Mouse (Mus musculus) limb, embryonic 10.5 days (tissue): Measurements from ENCODE around the gene Zbtb20. TPM values are rescaled to one million over a fixed set of nuclear protein-coding genes. Genes with fewer than 3 reads are reported as not detected.

Source experiments
- DNase-seq: peaks from one replicate; pipeline ENCODE4 v3.0.0-alpha.2; 2017; ENCODE audit warnings: low spot score
- H3K27ac ChIP-seq: fragments of 300-500 bp; sonication (generic); 2 replicates; pipeline ENCODE4 v1.5.1; 2016; ENCODE audit warnings: mild to moderate bottlenecking
- H3K27me3 ChIP-seq: fragments of 300-500 bp; sonication (generic); 2 replicates; pipeline ENCODE4 v1.6.1; 2016; ENCODE audit warnings: low read depth, mild to moderate bottlenecking; ENCODE audit not compliant: poor library complexity, severe bottlenecking
- H3K36me3 ChIP-seq: fragments of 300-500 bp; sonication (generic); 2 replicates; pipeline ENCODE4 v1.6.1; 2016; ENCODE audit warnings: mild to moderate bottlenecking, moderate library complexity
- H3K4me1 ChIP-seq: fragments of 300-500 bp; sonication (generic); 2 replicates; pipeline ENCODE4 v1.6.1; 2016
- H3K4me3 ChIP-seq: fragments of 300-500 bp; sonication (generic); 2 replicates; pipeline ENCODE4 v1.5.1; 2016; ENCODE audit warnings: mild to moderate bottlenecking, moderate library complexity
- H3K9me3 ChIP-seq: fragments of 300-500 bp; sonication (generic); replicated peaks from 2 replicates; pipeline ENCODE4 v1.6.1; 2016; ENCODE audit warnings: mild to moderate bottlenecking
- WGBS: fragments of 180-500 bp; shearing (Covaris S2); methylation state at CpG from one replicate; pipeline ENCODE4 v1.1.7; 2016; 5-methylcytosine and 5-hydroxymethylcytosine counted together
- polyA plus RNA-seq: library from polyadenylated mRNA; unstranded; fragments of >200 nt; fragmentation: Nextera tagmentation; extraction: Ambion mirVana; gene quantifications from 2 replicates; pipeline ENCODE4 v1.2.1, GENCODE M21; 2016

The Zbtb20 gene
- polyA plus RNA-seq, 1 experiment from 2014 or later, result 11.7 TPM

DNA sequence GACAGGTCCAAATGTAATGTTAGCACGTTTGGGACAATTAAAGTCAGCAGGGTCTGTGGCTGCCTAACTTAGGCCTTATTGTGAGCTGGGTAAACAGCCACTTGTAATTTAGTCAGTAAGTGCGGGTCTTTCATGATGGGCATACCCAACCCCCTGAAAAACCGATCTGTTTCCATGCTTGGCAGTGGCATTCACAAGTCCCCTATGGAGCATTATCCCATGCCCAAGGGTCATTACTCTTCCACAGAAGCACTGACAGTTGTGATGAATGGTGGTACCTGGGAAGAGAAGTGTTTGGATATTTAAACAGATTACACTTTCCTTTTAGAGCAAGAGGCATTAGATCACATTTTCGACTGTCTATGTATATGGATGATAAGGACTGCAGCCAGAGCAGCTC, 540.2 kb downstream of the Zbtb20 start:
- H3K36me3 ChIP-seq, result no peaks in the 10 kb centered on the region
- no peaks in the 10 kb centered on the region for H3K9me3 ChIP-seq
- no peak for DNase-seq

DNA sequence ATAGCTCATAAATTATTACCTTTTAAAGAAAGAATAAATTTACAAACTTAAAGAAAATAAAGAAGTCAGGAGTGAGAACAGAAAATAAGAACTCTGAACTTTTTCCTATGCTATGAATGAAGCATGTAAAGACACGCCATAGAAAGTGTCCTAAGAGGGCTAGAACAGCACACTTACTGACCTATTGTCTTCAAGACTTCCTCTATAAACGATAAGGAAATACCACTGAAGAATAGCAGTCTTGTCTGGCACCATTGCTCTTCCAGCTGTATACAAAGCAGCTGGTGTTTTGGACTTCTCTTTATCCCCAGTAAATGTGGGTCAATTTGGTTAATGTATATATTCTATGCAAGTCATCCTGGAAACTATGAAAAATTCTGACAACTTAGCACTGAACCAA, 544.2 kb downstream of the Zbtb20 start:
- H3K27me3 ChIP-seq, result no peaks in the 10 kb centered on the region
- H3K9me3 ChIP-seq, result no peaks in the 10 kb centered on the region
- H3K36me3 ChIP-seq, result no peaks in the 10 kb centered on the region
- no peak overlapping the region for H3K27ac ChIP-seq
- WGBS, result 74% methylated on average over 2 of the region's 2 CpGs
- no peaks in the 10 kb centered on the region for H3K4me1 ChIP-seq
- no peak for DNase-seq
- no peak overlapping the region for H3K4me3 ChIP-seq

More for the DNA sequence above, 540.2 kb downstream of the Zbtb20 start:
- Histone ChIP-seq H3K4me1 (no peaks in the 10 kb centered on the region), H3K27me3 (no peaks in the 10 kb centered on the region), H3K4me3 (no peak overlapping the region), H3K27ac (no peak overlapping the region)
- 67% methylated on average over 4 of the region's 4 CpGs for WGBS

DNA sequence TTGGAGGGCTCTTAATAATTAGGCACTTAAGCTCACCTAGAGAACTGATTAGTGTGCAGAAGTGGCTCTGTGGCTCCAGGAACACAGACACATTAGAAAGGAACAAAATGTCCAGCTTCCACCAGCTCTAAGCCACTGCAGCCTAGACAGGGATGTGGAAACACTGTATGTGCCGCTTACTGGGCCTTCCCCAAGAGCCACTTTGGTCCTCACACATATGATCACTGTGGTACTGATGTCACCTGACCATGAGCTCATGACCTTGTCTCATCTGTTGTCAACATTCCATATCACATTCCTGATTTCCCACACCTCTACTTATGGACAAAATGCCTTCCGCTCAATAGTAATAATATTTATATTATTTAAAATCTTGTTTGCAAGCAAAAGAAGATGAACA, 553.3 kb downstream of the Zbtb20 start:
- no peak overlapping the region for H3K4me3 ChIP-seq

DNA sequence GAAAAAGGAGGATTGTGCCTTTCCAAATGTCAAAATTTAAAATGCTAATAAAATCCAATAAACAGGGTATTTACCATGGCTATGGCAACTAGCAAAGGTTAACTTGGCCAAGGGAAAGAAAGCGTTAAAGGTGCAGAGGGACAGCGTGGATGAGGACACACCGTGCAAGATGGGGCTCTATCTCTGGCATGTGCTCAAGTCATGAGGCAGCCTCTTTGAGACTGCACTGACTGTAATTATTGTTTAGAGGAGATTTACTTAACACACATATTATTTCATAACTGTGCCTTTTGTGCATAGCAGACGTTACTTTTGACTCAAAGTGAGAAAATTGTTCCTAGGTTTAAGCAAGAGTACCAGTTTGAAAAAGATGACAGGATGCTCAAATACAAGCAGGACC, 554.3 kb downstream of the Zbtb20 start:
- no peak for DNase-seq

More for the DNA sequence above, 553.3 kb downstream of the Zbtb20 start:
- no peaks in the 10 kb centered on the region for H3K36me3 ChIP-seq
- H3K4me1 ChIP-seq, result no peaks in the 10 kb centered on the region
- no peak overlapping the region for H3K27ac ChIP-seq
- no peaks in the 10 kb centered on the region for H3K27me3 ChIP-seq
- DNase-seq, result no peak
- 96% methylated on average over 2 of the region's 2 CpGs for WGBS
- H3K9me3 ChIP-seq, result no peaks in the 10 kb centered on the region

DNA sequence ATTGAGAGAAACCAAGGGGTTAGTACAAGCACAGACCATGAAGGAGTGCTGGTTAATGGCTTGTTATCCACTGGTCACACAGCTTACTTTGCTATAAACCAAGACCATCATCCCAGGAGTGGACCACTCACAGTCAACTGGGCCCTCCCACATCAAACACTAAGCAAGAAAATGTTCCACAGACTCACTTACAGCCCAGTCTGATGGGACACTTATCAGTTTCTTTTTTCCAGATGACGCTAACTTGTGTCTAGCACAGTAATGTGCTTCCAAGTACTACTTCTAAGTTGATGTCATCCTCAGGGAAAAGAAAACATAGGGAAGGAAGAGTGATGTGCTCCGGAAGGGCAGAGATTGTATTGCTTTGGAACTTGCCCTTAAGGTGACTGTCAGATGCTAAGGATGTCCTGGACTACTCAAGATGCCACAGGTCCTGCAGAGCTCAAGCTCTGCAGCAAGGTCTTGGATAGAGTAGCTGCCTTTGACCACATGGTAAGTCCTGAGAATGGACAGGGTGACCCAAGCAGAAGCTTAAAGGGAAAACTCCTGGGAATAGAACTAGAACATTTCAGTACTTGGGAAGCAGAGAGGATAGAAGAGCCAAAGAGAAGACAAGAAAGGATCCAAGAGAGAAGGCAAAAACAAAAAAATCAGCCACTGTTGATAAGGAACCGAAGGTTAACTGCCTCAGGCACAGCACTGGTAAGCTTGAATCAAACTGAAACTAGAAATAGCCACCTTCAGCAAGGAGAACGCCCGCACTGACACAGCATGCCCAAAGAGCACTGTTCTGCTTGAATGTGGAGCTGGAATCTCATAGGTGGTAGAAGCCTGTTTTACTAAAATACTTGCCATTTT, 556.1 kb downstream of the Zbtb20 start:
- Histone ChIP-seq H3K4me3 (no peak overlapping the region), H3K4me1 (no peaks in the 10 kb centered on the region), H3K9me3 (no peaks in the 10 kb centered on the region), H3K27ac (no peak overlapping the region), H3K36me3 (no peaks in the 10 kb centered on the region), H3K27me3 (no peaks in the 10 kb centered on the region)
- WGBS, result 89% methylated on average over 5 of the region's 5 CpGs
- DNase-seq, result no peak

More for the DNA sequence above, 554.3 kb downstream of the Zbtb20 start:
- 90% methylated on average over 4 of the region's 4 CpGs for WGBS
- no peaks in the 10 kb centered on the region for H3K9me3 ChIP-seq
- H3K27me3 ChIP-seq, result no peaks in the 10 kb centered on the region
- no peak overlapping the region for H3K27ac ChIP-seq
- no peaks in the 10 kb centered on the region for H3K4me1 ChIP-seq
- no peak overlapping the region for H3K4me3 ChIP-seq
- no peaks in the 10 kb centered on the region for H3K36me3 ChIP-seq

DNA sequence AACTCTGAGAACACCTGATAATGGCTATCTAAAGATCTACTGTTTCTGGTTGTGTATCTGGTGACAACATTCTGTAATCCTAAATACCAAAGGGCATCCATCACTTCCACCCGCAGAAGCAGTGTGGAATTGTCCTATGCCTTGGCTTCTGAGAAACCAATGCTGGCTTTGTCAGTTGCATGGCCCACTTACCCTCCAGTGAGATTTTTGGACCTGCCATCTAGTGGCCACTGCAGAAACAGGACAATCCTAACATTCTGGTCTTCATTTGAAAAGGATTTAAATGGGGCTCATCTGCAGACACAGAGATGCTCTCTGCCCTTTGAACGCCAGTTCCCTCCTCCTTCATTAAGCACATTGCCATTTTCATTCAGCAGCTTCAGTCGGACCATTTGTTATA, 559.3 kb downstream of the Zbtb20 start:
- no peak overlapping the region for H3K4me3 ChIP-seq
- H3K9me3 ChIP-seq, result no peaks in the 10 kb centered on the region

DNA sequence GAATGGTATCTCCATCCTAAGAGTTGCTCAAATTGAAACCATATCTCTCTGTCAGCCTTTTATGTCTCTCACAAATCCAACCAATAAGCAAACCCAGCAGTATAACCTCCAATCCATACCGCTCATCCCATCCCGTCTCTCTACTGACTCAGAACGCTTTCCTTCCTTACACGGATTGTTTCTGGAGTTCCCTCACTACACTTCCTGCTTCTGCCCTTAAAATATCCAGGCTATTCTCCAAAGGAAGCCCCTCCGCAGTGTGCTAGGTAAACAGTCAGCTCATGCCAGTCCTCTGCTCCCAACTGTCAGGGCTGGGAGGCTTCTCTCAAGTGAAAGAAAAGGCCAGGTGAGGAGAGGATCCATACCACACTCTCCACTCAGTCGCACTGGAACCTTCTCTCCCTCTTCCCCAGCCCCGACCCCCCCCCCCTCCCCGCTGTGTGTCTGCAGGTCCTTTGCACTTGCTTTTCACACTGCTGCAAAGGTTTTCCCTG, 563.2 kb downstream of the Zbtb20 start:
- Histone ChIP-seq H3K9me3 (no peaks in the 10 kb centered on the region), H3K27ac (no peak overlapping the region), H3K36me3 (no peaks in the 10 kb centered on the region), H3K4me3 (no peak overlapping the region), H3K27me3 (no peaks in the 10 kb centered on the region), H3K4me1 (no peaks in the 10 kb centered on the region)
- WGBS, result 77% methylated on average over 8 of the region's 8 CpGs
- no peak for DNase-seq

More for the DNA sequence above, 559.3 kb downstream of the Zbtb20 start:
- WGBS, result 57% methylated on average over 3 of the region's 3 CpGs
- DNase-seq, result no peak
- no peak overlapping the region for H3K27ac ChIP-seq
- no peaks in the 10 kb centered on the region for H3K36me3 ChIP-seq
- no peaks in the 10 kb centered on the region for H3K27me3 ChIP-seq
- no peaks in the 10 kb centered on the region for H3K4me1 ChIP-seq

DNA sequence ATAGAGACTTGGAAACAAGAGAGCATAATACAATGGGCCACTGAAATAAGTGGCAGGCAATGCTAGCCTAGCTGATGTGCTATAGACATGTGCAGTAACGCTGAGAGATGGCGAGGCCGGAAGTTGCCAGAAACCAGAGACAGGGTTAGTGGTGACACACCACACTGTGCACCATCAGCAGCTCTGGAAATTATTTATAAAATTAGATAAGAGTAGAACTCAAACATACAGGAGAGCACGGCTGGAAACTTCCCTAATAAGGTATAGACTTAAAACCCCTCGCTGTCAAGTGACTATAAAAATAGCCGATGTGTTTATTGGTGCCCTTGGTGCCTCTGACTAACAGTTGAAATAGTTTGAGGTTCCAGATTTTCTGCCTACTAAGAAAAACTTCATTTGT, 565.7 kb downstream of the Zbtb20 start:
- no peaks in the 10 kb centered on the region for H3K36me3 ChIP-seq
- H3K9me3 ChIP-seq, result no peaks in the 10 kb centered on the region
- H3K4me3 ChIP-seq, result no peak overlapping the region
- H3K27ac ChIP-seq, result no peak overlapping the region
- H3K4me1 ChIP-seq, result no peaks in the 10 kb centered on the region
- H3K27me3 ChIP-seq, result no peaks in the 10 kb centered on the region
- no peak for DNase-seq
- WGBS, result 86% methylated on average over 6 of the region's 6 CpGs

DNA sequence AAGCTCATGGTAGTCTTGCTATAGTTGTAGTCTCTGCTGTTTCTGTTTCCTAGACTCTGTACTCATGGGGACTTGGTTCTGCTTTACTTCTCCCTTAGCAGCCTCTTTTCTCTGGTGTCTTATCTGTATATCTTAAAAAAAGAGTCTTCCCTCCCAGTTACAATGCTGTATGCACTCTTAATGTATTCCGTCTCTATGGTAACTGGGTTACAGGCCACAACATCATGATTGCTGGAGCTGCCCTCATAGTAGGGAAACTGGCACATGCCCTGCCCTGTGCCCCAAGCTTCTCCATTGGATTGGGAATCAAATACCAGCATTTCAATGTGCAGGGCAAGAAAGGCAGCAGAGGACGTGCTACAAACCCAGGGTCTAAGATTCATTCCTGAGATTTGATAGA, 567.4 kb downstream of the Zbtb20 start:
- Histone ChIP-seq H3K27ac (no peak overlapping the region), H3K9me3 (no peaks in the 10 kb centered on the region), H3K27me3 (no peaks in the 10 kb centered on the region), H3K36me3 (no peaks in the 10 kb centered on the region), H3K4me1 (no peaks in the 10 kb centered on the region), H3K4me3 (no peak overlapping the region)
- 91% methylated on average over 2 of the region's 2 CpGs for WGBS
- DNase-seq, result no peak

DNA sequence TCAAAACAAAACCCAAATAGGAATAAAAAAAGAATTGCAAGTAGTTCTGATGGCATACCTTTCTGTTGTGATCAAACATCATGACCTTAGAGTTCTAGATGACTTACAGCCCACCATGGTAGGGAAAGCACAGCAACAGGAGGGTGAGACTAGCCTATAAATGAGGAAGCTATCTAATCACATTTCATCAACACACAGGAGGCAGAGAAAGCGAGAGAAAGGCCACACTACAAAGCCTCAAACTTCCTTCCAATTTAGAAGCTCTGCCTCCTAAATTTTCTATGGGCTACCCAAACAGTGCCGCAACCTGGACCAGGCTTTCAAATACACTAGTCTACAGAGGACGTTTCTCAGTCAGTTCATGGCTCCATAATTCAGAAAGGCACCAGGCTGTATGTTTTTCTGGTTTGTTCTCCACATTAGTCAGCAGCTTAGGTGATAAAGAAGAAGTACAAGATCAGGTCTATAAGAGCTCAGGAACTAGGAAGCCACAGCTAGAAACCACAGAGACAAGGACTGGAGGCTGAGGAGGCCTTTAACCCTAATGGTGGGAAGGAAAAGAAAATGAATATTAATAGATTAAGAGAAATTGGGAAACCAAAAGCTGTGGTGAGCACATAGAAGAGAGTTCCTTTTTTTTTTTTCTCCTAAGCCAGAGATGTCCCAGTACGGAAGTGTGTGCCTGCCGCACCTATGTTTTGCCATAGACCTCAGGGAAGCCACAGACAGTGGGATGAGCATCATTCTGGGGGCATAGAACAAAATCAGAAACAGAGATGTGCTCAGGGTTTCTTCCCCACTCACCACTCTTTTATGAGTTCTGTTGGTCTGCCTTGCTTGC, 572.7 kb downstream of the Zbtb20 start:
- 89% methylated on average over 5 of the region's 5 CpGs for WGBS
- Histone ChIP-seq H3K9me3 (no peaks in the 10 kb centered on the region), H3K4me3 (no peak overlapping the region), H3K27me3 (no peaks in the 10 kb centered on the region), H3K4me1 (no peaks in the 10 kb centered on the region), H3K27ac (no peak overlapping the region), H3K36me3 (no peaks in the 10 kb centered on the region)
- DNase-seq, result no peak

DNA sequence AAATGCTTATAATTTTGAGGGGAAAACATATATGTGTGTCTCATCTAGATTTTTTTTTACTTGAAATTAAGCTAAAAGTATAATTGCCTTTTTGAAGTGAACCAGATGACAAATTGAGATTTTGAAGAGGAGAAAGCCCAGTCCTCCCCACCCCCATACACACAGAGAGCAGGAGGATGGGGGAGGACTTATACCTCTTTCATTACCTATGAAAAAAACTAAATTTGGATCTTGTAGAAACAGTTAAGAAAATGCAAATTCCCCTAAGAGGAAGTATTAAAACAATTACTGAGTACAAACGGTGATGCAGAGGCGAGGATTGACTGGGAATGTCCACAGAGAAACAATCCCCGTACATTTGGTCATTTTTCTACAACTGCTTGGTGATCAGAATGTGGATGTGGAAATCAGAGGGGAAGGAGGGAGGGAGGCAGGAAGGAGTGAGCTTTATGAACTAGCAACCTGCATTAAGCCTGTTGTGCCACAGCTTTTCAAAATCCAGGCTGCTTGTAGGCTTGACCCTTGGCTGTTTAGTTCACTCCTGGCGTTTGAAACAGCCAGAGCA, 578.8 kb downstream of the Zbtb20 start:
- Histone ChIP-seq H3K27ac (no peak overlapping the region), H3K36me3 (no peaks in the 10 kb centered on the region), H3K4me1 (peaks cover 6% of the 10 kb centered on the region), H3K4me3 (no peak overlapping the region), H3K27me3 (no peaks in the 10 kb centered on the region), H3K9me3 (no peaks in the 10 kb centered on the region)
- WGBS, result 65% methylated on average over 4 of the region's 4 CpGs
- no peak for DNase-seq

DNA sequence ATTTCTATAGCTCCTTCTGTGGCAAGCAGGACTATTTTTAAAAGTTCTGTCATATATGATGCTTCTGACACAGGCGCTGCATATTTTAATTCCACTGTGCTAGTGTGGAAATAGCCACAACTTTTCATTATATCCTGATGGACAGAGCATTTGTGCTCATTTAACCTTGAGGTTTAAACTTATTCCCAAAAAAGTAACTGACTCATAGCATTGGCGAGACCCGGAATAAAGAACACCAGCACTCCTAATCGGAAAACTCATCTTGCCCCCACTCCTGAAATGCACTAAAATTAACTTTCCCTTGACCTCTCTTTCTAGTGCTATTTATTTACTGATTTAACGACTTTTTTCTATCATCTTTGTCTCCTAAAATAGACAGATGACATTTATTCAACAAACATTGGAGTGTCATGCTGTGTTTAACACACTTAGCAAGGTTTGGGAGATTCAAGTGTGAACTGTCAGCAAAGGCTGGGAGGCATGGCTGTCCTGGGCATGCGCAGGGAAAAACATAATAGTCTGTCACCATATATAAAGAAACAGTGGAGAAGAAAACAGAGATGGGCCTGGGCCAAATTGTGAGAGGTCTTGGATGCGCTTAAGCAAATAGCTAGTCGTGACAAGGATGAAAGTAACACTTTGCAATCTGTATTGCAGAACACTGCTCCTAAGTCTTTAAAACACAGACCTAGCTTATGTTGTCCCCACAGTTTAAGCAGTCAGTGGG, 580.9 kb downstream of the Zbtb20 start:
- no peaks in the 10 kb centered on the region for H3K36me3 ChIP-seq
- no peaks in the 10 kb centered on the region for H3K27me3 ChIP-seq
- H3K4me3 ChIP-seq, result no peak overlapping the region
- 86% methylated on average over 8 of the region's 8 CpGs for WGBS
- H3K27ac ChIP-seq, result no peak overlapping the region
- H3K9me3 ChIP-seq, result no peaks in the 10 kb centered on the region
- DNase-seq, result no peak
- H3K4me1 ChIP-seq, result peaks cover 6% of the 10 kb centered on the region
